Mouse (Mus musculus): Measurements from ENCODE around the gene Prpf31. TPM values are rescaled to one million over a fixed set of nuclear protein-coding genes. Genes with fewer than 3 reads are reported as not detected.
A peak's percentile ranks its signal among the peaks of the same experiment; 100 is the strongest.

The Prpf31 gene
- polyA plus RNA-seq, 1 experiment from 2014 or later, result 142 TPM

DNA sequence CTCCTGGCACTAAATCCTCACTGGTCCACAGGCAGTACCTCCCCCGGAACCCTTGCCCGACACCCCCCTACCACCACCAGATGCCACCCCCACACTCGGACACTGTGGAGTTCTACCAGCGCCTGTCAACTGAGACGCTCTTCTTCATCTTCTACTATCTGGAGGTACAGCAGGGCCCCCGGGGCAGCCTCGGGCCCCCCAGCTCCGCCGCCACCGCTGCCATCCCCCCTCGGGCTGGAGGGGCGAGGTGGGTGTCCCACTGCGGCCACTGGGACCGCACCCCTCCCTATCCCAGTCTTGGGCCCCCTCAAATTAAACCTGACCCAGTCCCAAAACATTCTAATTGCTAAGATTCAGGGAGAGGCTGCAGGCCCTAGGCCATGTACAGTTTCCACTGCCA, 28.8 kb downstream of the Prpf31 start:
- Histone ChIP-seq H3K27ac (replicated peaks; ENCODE audit: low read depth, low read length) (no peak overlapping the region), H3K4me3 (ENCODE audit: low read depth, low read length) (no peak overlapping the region), H3K4me2 (ENCODE audit: low read depth, low read length) (no peak overlapping the region), H3K9me3 (replicated peaks; ENCODE audit: control insufficient read depth, low read length) (no peaks in the 10 kb centered on the region), H3K27me3 (ENCODE audit: control insufficient read depth, insufficient read depth, low read length) (no peaks in the 10 kb centered on the region), H3K36me3 (replicated peaks; ENCODE audit: control insufficient read depth, insufficient read depth, low read depth, low read length) (peaks cover 33% of the 10 kb centered on the region), H3K4me1 (ENCODE audit: control insufficient read depth, insufficient read depth, low read length) (no peaks in the 10 kb centered on the region), H3K9ac (replicated peaks; ENCODE audit: low read length) (no peak overlapping the region)
- 97% methylated on average over 13 of the region's 14 CpGs for WGBS
- no peak for DNase-seq (ENCODE audit: low spot score)
- ATAC-seq (replicated peaks; ENCODE audit: insufficient number of reproducible peaks, low FRiP score, low TSS enrichment, low read depth), result 0 out of 2 replicates have a peak, but pooled peaks have one; percentile 14

GRCm38 (mm10) chr7:3664524-3665214, 34.9 kb downstream of the Prpf31 start:
- peaks cover 7% of the 10 kb centered on the region for H3K36me3 ChIP-seq (replicated peaks; ENCODE audit: control insufficient read depth, insufficient read depth, low read depth, low read length)
- DNase-seq (ENCODE audit: low spot score), result peak; percentile 31
- no peaks in the 10 kb centered on the region for H3K9me3 ChIP-seq (replicated peaks; ENCODE audit: control insufficient read depth, low read length)
- peak; percentile 25 for ATAC-seq (replicated peaks; ENCODE audit: insufficient number of reproducible peaks, low FRiP score, low TSS enrichment, low read depth)
- peak overlapping the region; percentile 63; the same call in 1 of the 2 replicates for H3K27ac ChIP-seq (replicated peaks; ENCODE audit: low read depth, low read length)
- peak overlapping the region; percentile 64 for H3K4me3 ChIP-seq (ENCODE audit: low read depth, low read length)
- no peaks in the 10 kb centered on the region; the same call in 1 of the 2 replicates for H3K4me1 ChIP-seq (ENCODE audit: control insufficient read depth, insufficient read depth, low read length)
- 33% methylated on average over 15 of the region's 15 CpGs for WGBS
- peak overlapping the region; percentile 77 for H3K9ac ChIP-seq (replicated peaks; ENCODE audit: low read length)
- H3K27me3 ChIP-seq (ENCODE audit: control insufficient read depth, insufficient read depth, low read length), result no peaks in the 10 kb centered on the region
- peak overlapping the region; percentile 65 for H3K4me2 ChIP-seq (ENCODE audit: low read depth, low read length)

DNA sequence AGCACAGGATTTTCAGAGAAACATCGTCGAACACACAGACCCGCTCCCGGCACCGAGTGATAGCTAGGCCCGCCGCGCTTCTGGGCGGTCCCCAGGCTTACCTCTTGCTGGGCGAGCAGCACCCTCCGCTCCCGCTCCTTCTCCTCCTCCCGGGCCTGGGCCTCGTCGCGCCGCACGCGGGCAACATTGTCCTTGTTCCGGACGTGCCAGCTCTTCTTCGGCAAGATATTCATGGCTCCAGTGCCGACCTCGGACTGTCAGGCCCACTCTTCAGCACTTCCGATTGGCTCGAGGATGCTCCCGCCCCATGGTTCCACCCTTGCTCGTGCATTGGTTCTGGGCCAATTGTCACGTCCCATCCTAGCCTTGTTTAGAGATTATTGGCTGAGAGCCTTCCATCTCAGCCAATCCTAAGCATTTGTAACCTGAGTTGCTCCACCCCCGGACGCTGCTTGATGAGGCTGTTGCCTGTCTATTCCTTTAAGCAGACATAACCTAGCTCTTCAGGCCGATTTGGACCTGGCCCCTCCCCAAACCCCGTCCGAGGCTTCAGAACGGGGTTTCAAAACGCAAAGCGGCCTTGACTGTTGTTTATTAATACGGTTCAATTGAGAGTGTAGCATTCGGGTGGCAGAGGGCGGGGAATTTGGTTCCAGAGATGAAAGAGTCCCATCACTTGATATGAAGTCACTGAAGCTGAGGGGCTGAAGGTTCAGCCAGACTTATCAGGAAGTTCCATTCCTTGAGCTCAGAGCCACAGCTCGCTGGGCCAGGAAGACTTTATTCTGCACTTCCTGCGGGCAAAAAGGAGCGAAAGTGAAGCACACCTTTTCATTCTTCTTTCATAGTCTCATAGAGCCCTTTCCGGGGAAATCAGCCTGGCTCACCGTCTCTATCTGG, 35.7 kb downstream of the Prpf31 start, which contains the start of gene Leng1:
TSS of gene Leng1 (minus strand) at position 626 of the 900 bp plus-strand sequence.
- H3K36me3 ChIP-seq (replicated peaks; ENCODE audit: control insufficient read depth, insufficient read depth, low read depth, low read length), result peaks cover 3% of the 10 kb centered on the region; the same call in 1 of the 2 replicates
- peak within 1 kb of the TSS; percentile 65 for H3K4me2 ChIP-seq (ENCODE audit: low read depth, low read length)
- DNase-seq (ENCODE audit: low spot score), result peak; percentile 97
- H3K27ac ChIP-seq (replicated peaks; ENCODE audit: low read depth, low read length), result peak within 1 kb of the TSS; percentile 63
- H3K27me3 ChIP-seq (ENCODE audit: control insufficient read depth, insufficient read depth, low read length), result no peaks in the 10 kb centered on the region
- no peaks in the 10 kb centered on the region for H3K9me3 ChIP-seq (replicated peaks; ENCODE audit: control insufficient read depth, low read length)
- ATAC-seq (replicated peaks; ENCODE audit: insufficient number of reproducible peaks, low FRiP score, low TSS enrichment, low read depth), result peak; percentile 99
- H3K4me1 ChIP-seq (ENCODE audit: control insufficient read depth, insufficient read depth, low read length), result no peaks in the 10 kb centered on the region; the same call in 1 of the 2 replicates
- H3K9ac ChIP-seq (replicated peaks; ENCODE audit: low read length), result peak within 1 kb of the TSS; percentile 77
- WGBS, result 4% methylated on average over 44 of the region's 45 CpGs
- peak within 1 kb of the TSS; percentile 64 for H3K4me3 ChIP-seq (ENCODE audit: low read depth, low read length)

- Histone ChIP-seq H3K4me2 (ENCODE audit: low read depth, low read length) (no peak overlapping the region), H3K27me3 (ENCODE audit: control insufficient read depth, insufficient read depth, low read length) (no peaks in the 10 kb centered on the region), H3K27ac (replicated peaks; ENCODE audit: low read depth, low read length) (no peak overlapping the region), H3K9ac (replicated peaks; ENCODE audit: low read length) (no peak overlapping the region; the same call in 1 of the 2 replicates), H3K36me3 (replicated peaks; ENCODE audit: control insufficient read depth, insufficient read depth, low read depth, low read length) (no peaks in the 10 kb centered on the region; the same call in 1 of the 2 replicates), H3K4me1 (ENCODE audit: control insufficient read depth, insufficient read depth, low read length) (no peaks in the 10 kb centered on the region; the same call in 1 of the 2 replicates), H3K9me3 (replicated peaks; ENCODE audit: control insufficient read depth, low read length) (no peaks in the 10 kb centered on the region), H3K4me3 (ENCODE audit: low read depth, low read length) (no peak overlapping the region)
- ATAC-seq (replicated peaks; ENCODE audit: insufficient number of reproducible peaks, low FRiP score, low TSS enrichment, low read depth), result no peak
- WGBS, result 16% methylated on average over 14 of the region's 14 CpGs
- DNase-seq (ENCODE audit: low spot score), result no peak
Measured at GRCm38 (mm10) chr7:3666921-3667391, 37.2 kb downstream of the Prpf31 start.

DNA sequence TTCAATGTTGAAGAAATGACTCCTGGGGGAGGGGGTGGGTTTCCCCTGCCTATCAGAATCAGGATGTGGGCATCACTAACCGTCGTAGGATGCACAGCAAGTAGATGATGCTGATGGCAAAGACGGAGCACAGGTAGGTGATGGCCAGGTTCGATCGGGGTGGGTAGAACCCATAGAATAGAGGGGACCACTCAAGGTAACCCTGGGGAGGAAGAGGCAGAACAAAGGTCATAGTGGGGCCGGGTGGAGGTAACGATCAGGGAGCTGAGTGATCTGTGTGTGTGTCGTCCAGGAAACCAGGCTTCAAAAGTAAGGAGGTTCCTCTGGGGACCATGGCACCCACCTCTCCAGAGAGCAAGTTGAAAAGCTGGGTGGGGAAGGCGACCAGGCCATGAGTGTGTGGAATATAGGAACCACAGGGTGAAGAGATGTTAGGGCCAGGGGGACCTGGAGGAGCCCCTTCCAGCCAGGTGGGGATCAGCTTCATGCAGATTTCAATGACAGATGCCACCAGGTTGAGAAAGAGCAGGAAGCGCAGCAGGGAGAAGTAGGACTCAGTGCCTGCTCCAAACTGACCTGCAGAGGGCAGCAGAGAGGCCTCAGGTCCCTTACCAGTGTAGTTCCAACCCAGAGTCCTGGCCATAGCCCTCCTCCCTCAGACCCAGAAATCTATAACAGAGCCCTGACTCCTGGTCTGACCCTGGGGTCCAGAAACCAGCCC, 44.9 kb downstream of the Prpf31 start:
- no peaks in the 10 kb centered on the region for H3K36me3 ChIP-seq (replicated peaks; ENCODE audit: control insufficient read depth, insufficient read depth, low read depth, low read length)
- H3K27ac ChIP-seq (replicated peaks; ENCODE audit: low read depth, low read length), result no peak overlapping the region
- no peak overlapping the region for H3K9ac ChIP-seq (replicated peaks; ENCODE audit: low read length)
- H3K9me3 ChIP-seq (replicated peaks; ENCODE audit: control insufficient read depth, low read length), result no peaks in the 10 kb centered on the region
- WGBS, result 74% methylated on average over 10 of the region's 10 CpGs
- ATAC-seq (replicated peaks; ENCODE audit: insufficient number of reproducible peaks, low FRiP score, low TSS enrichment, low read depth), result peak; percentile 87
- H3K27me3 ChIP-seq (ENCODE audit: control insufficient read depth, insufficient read depth, low read length), result no peaks in the 10 kb centered on the region
- DNase-seq (ENCODE audit: low spot score), result peak; percentile 88
- no peaks in the 10 kb centered on the region for H3K4me1 ChIP-seq (ENCODE audit: control insufficient read depth, insufficient read depth, low read length)
- no peak overlapping the region for H3K4me3 ChIP-seq (ENCODE audit: low read depth, low read length)
- no peak overlapping the region for H3K4me2 ChIP-seq (ENCODE audit: low read depth, low read length)

- DNase-seq (ENCODE audit: low spot score) (no peak), ATAC-seq (replicated peaks; ENCODE audit: insufficient number of reproducible peaks, low FRiP score, low TSS enrichment, low read depth) (no peak; the same call in 1 of the 2 replicates)
- Histone ChIP-seq H3K9me3 (replicated peaks; ENCODE audit: control insufficient read depth, low read length) (no peaks in the 10 kb centered on the region), H3K27me3 (ENCODE audit: control insufficient read depth, insufficient read depth, low read length) (no peaks in the 10 kb centered on the region), H3K4me2 (ENCODE audit: low read depth, low read length) (no peak overlapping the region), H3K27ac (replicated peaks; ENCODE audit: low read depth, low read length) (no peak overlapping the region), H3K9ac (replicated peaks; ENCODE audit: low read length) (no peak overlapping the region), H3K36me3 (replicated peaks; ENCODE audit: control insufficient read depth, insufficient read depth, low read depth, low read length) (no peaks in the 10 kb centered on the region), H3K4me3 (ENCODE audit: low read depth, low read length) (no peak overlapping the region), H3K4me1 (ENCODE audit: control insufficient read depth, insufficient read depth, low read length) (no peaks in the 10 kb centered on the region)
- 81% methylated on average over 3 of the region's 3 CpGs for WGBS
Measured at GRCm38 (mm10) chr7:3675228-3675548, 45.4 kb downstream of the Prpf31 start.

DNA sequence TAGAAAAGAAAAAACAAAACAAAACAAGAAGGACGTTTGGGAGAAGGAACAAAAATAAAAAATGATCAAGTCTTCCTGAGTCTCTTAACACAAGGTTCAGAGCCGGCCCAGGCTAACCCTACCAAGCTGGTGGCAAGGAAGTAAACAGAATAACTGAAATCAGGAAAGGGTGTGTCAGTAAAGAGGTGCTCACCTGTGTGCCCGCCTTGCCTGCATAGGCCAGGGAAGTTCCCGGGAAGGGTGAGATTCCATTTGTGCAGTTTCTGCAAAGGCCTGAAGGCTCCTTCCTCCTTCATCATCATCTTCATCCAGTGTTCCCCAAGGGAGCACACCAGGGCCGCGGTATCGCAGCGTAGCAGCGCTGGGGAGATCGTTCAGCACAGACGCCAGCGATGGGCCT, 46.6 kb downstream of the Prpf31 start:
- no peaks in the 10 kb centered on the region for H3K9me3 ChIP-seq (replicated peaks; ENCODE audit: control insufficient read depth, low read length)
- no peak for ATAC-seq (replicated peaks; ENCODE audit: insufficient number of reproducible peaks, low FRiP score, low TSS enrichment, low read depth)
- DNase-seq (ENCODE audit: low spot score), result no peak
- H3K27me3 ChIP-seq (ENCODE audit: control insufficient read depth, insufficient read depth, low read length), result no peaks in the 10 kb centered on the region
- no peak overlapping the region for H3K4me3 ChIP-seq (ENCODE audit: low read depth, low read length)
- H3K27ac ChIP-seq (replicated peaks; ENCODE audit: low read depth, low read length), result no peak overlapping the region
- H3K4me1 ChIP-seq (ENCODE audit: control insufficient read depth, insufficient read depth, low read length), result no peaks in the 10 kb centered on the region
- H3K4me2 ChIP-seq (ENCODE audit: low read depth, low read length), result no peak overlapping the region
- 80% methylated on average over 12 of the region's 12 CpGs for WGBS
- no peak overlapping the region for H3K9ac ChIP-seq (replicated peaks; ENCODE audit: low read length)
- no peaks in the 10 kb centered on the region for H3K36me3 ChIP-seq (replicated peaks; ENCODE audit: control insufficient read depth, insufficient read depth, low read depth, low read length)
